Mouse (Mus musculus) ES-E14 (cell line): ENCODE data around the gene Lrch3. TPM values are rescaled to one million over a fixed set of nuclear protein-coding genes. Genes with fewer than 3 reads are reported as not detected.
"Not testable (repeated sequence)": the region's sequence is repeated elsewhere in the genome, so short reads cannot be mapped to it uniquely, and the experiment has no call there.

Source experiments
- DNase-seq: peaks from one replicate; pipeline ENCODE4 v3.0.0-alpha.2; 2013; ENCODE audit warnings: low read depth, low spot score
- H3K27ac ChIP-seq: 2 replicates; pipeline ENCODE4 v1.5.1; 2012; ENCODE audit warnings: low read depth, mild to moderate bottlenecking, low read length, moderate library complexity, mixed read lengths; ENCODE audit not compliant: poor library complexity, insufficient read depth, severe bottlenecking
- H3K36me3 ChIP-seq: 2 replicates; pipeline ENCODE4 v1.6.1; 2012; ENCODE audit warnings: mild to moderate bottlenecking, low read length, moderate library complexity, mixed read lengths; ENCODE audit not compliant: control insufficient read depth, poor library complexity, insufficient read depth, severe bottlenecking
- H3K4me1 ChIP-seq, 2 experiments: fragments of 150-350 bp in 1 of 2; sonication (generic) in 1 of 2; 2 replicates each; pipeline ENCODE4 v1.6.1; 2012; ENCODE audit warnings: low read length in 2 of 2, mild to moderate bottlenecking in 1 of 2, mixed read lengths in 1 of 2; ENCODE audit not compliant: control insufficient read depth in 2 of 2, insufficient read depth in 2 of 2, poor library complexity in 1 of 2
- H3K4me3 ChIP-seq, 2 experiments: fragments of 150-350 bp in 1 of 2; sonication (generic) in 1 of 2; 2 replicates each; pipeline ENCODE4 v1.5.1; 2012; ENCODE audit warnings: low read length in 2 of 2, low read depth in 1 of 2, mild to moderate bottlenecking in 1 of 2, mixed read lengths in 1 of 2; ENCODE audit not compliant: insufficient read depth in 1 of 2, poor library complexity in 1 of 2, severe bottlenecking in 1 of 2
- H3K9ac ChIP-seq: 2 replicates; pipeline ENCODE4 v1.6.1; 2012; ENCODE audit warnings: low read depth, mild to moderate bottlenecking, low read length, mixed read lengths; ENCODE audit not compliant: poor library complexity, insufficient read depth, severe bottlenecking
- H3K9me3 ChIP-seq: fragments of 150-350 bp; sonication (generic); 2 replicates; pipeline ENCODE4 v1.6.1; 2012; ENCODE audit warnings: low read depth, mild to moderate bottlenecking, low read length; ENCODE audit not compliant: control insufficient read depth, insufficient read depth
- CHD2 ChIP-seq: IDR thresholded peaks from 2 replicates; pipeline ENCODE4 v1.6.1; 2014; ENCODE audit warnings: mild to moderate bottlenecking, low read depth, low read length, inconsistent platforms
- HCFC1 ChIP-seq: IDR thresholded peaks from 2 replicates; pipeline ENCODE4 v1.6.1; 2012; ENCODE audit warnings: low read length, inconsistent platforms, borderline replicate concordance; ENCODE audit not compliant: insufficient read depth
- MAFK ChIP-seq: IDR thresholded peaks from 2 replicates; pipeline ENCODE4 v1.6.1; 2014; ENCODE audit warnings: mild to moderate bottlenecking, low read depth, low read length, inconsistent platforms; ENCODE audit not compliant: insufficient read depth
- ZC3H11A ChIP-seq: IDR thresholded peaks from 2 replicates; pipeline ENCODE4 v1.6.1; 2012; ENCODE audit warnings: low read depth, mild to moderate bottlenecking, inconsistent platforms, low read length, borderline replicate concordance
- ZNF384 ChIP-seq: IDR thresholded peaks from 2 replicates; pipeline ENCODE4 v1.6.1; 2012; ENCODE audit warnings: low read depth, low read length, inconsistent platforms
- in situ Hi-C, 2 experiments: fragments of 600-800 bp; cut with MboI; formaldehyde crosslinking; loops; one replicate each; pipeline ENCODE4 v1.15.1; 2025; ENCODE audit warnings: low sequenced_read_pairs in 2 of 2, inconsistent platforms in 1 of 2; ENCODE audit not compliant: unreplicated experiment in 2 of 2
- total RNA-seq: library from RNA; depleted of rRNA; stranded (reverse); fragments of 300-350 nt; gene quantifications from 2 replicates; pipeline ENCODE4 v1.2.3, GENCODE M21; 2012

Gene Lrch3
- total RNA-seq, 1 experiment = 11.0 TPM

GRCm38 (mm10) chr16:32941226-32941625, 27.3 kb downstream of the Lrch3 start:
- H3K27ac ChIP-seq, in situ Hi-C loops, DNase-seq, H3K36me3 ChIP-seq, H3K4me1 ChIP-seq, H3K9me3 ChIP-seq, H3K9ac ChIP-seq, H3K4me3 ChIP-seq: not testable (repeated sequence)

GRCm38 (mm10) chr16:32942694-32943093, 28.8 kb downstream of the Lrch3 start:
- in situ Hi-C loops = no loop called here
- Histone ChIP-seq H3K36me3 (no peaks in the 10 kb centered on the region), H3K4me3 (no peak overlapping the region), H3K4me1 (peaks cover 1 to 2% of the 10 kb centered on the region in 2 experiments; a peak in 1 of 4 replicates), H3K9me3 (no peaks in the 10 kb centered on the region), H3K27ac (no peak overlapping the region), H3K9ac (no peak overlapping the region)
- TF ChIP-seq ZC3H11A (no peak), ZNF384 (no peak), CHD2 (no peak), HCFC1 (no peak), MAFK (no peak)
- no peak for DNase-seq

GRCm38 (mm10) chr16:32945379-32945778, 31.5 kb downstream of the Lrch3 start:
- DNase-seq = no peak
- H3K27ac ChIP-seq = no peak overlapping the region
- no peaks in the 10 kb centered on the region for H3K36me3 ChIP-seq
- H3K4me1 ChIP-seq = 0 out of 4 replicates have a peak, but pooled peaks cover 0 to 1% of the 10 kb centered on the region in 2 experiments
- in situ Hi-C loops = no loop called here
- no peak for TF ChIP-seq MAFK
- TF ChIP-seq HCFC1 = no peak
- no peak for TF ChIP-seq ZNF384
- no peak for TF ChIP-seq ZC3H11A
- no peak for TF ChIP-seq CHD2
- H3K4me3 ChIP-seq = no peak overlapping the region
- no peaks in the 10 kb centered on the region for H3K9me3 ChIP-seq
- H3K9ac ChIP-seq = no peak overlapping the region

- H3K9ac ChIP-seq = no peak overlapping the region
- no peaks in the 10 kb centered on the region for H3K9me3 ChIP-seq
- DNase-seq = no peak
- TF ChIP-seq CHD2 (no peak), HCFC1 (no peak), ZNF384 (no peak), ZC3H11A (no peak), MAFK (no peak)
- H3K4me3 ChIP-seq = no peak overlapping the region
- no peaks in the 10 kb centered on the region for H3K36me3 ChIP-seq
- no peak overlapping the region for H3K27ac ChIP-seq
- H3K4me1 ChIP-seq = 0 out of 4 replicates have a peak, but pooled peaks cover 0 to 1% of the 10 kb centered on the region in 2 experiments
- in situ Hi-C loops = no loop called here
Measured at GRCm38 (mm10) chr16:32948016-32948415, 34.1 kb downstream of the Lrch3 start.

- in situ Hi-C loops = no loop called here
- TF ChIP-seq MAFK (no peak), ZNF384 (no peak), CHD2 (no peak), HCFC1 (no peak), ZC3H11A (no peak)
- 0 out of 4 replicates have a peak, but pooled peaks cover 0 to 1% of the 10 kb centered on the region in 2 experiments for H3K4me1 ChIP-seq
- H3K9me3 ChIP-seq = no peaks in the 10 kb centered on the region
- DNase-seq = no peak
- H3K9ac ChIP-seq = no peak overlapping the region
- no peaks in the 10 kb centered on the region for H3K36me3 ChIP-seq
- no peak overlapping the region for H3K4me3 ChIP-seq
- no peak overlapping the region for H3K27ac ChIP-seq
Measured at GRCm38 (mm10) chr16:32948656-32949055, 34.8 kb downstream of the Lrch3 start.
